Mouse (Mus musculus) hindbrain, embryonic 14.5 days (tissue): ENCODE results near the gene Ncs1. TPM values are rescaled to one million over a fixed set of nuclear protein-coding genes. Genes with fewer than 3 reads are reported as not detected.

ENCODE experiments used
- ATAC-seq: fragments of 200-750 bp; cut with Nextera tagmentation; 2 replicates; pipeline ENCODE4 v1.8.0; 2017; ENCODE audit warnings: moderate number of reproducible peaks, mild to moderate bottlenecking, moderate TSS enrichment, moderate library complexity; ENCODE audit not compliant: low FRiP score
- DNase-seq: peaks from one replicate; pipeline ENCODE4 v3.0.0-alpha.2; 2015; ENCODE audit warnings: low spot score
- H3K27ac ChIP-seq: fragments of 300-500 bp; sonication (generic); 2 replicates; pipeline ENCODE4 v1.5.1; 2014; ENCODE audit warnings: mild to moderate bottlenecking, moderate library complexity
- H3K27me3 ChIP-seq: fragments of 300-500 bp; sonication (generic); 2 replicates; pipeline ENCODE4 v1.6.1; 2014; ENCODE audit warnings: mild to moderate bottlenecking, low read length, mixed read lengths; ENCODE audit not compliant: control insufficient read depth, insufficient read depth
- H3K36me3 ChIP-seq: fragments of 300-500 bp; sonication (generic); replicated peaks from 2 replicates; pipeline ENCODE4 v1.6.1; 2014; ENCODE audit not compliant: control insufficient read depth, insufficient read depth
- H3K4me1 ChIP-seq: fragments of 300-500 bp; sonication (generic); replicated peaks from 2 replicates; pipeline ENCODE4 v1.6.1; 2014; ENCODE audit warnings: antibody characterized with exemption, low read length, mixed read lengths; ENCODE audit not compliant: control insufficient read depth, insufficient read depth
- H3K4me2 ChIP-seq: fragments of 300-500 bp; sonication (generic); replicated peaks from 2 replicates; pipeline ENCODE4 v1.6.1; 2014; ENCODE audit warnings: mild to moderate bottlenecking, moderate library complexity
- H3K4me3 ChIP-seq: fragments of 300-500 bp; sonication (generic); replicated peaks from 2 replicates; pipeline ENCODE4 v1.5.1; 2014; ENCODE audit warnings: mild to moderate bottlenecking, low read length
- H3K9ac ChIP-seq: fragments of 300-500 bp; sonication (generic); 2 replicates; pipeline ENCODE4 v1.6.1; 2014
- H3K9me3 ChIP-seq: fragments of 300-500 bp; sonication (generic); 2 replicates; pipeline ENCODE4 v1.6.1; 2016; ENCODE audit warnings: low read length; ENCODE audit not compliant: control insufficient read depth
- WGBS: fragments of 180-500 bp; shearing (Covaris S2); extraction: QIAGEN DNeasy Blood & Tissue Kit; methylation state at CpG from one replicate; pipeline ENCODE4 v1.1.7; 2014; 5-methylcytosine and 5-hydroxymethylcytosine counted together
- polyA plus RNA-seq: library from polyadenylated mRNA; unstranded; fragments of >200 nt; fragmentation: Nextera tagmentation; extraction: Ambion mirVana; gene quantifications from 2 replicates; pipeline ENCODE4 v1.2.1, GENCODE M21; 2014

Gene Ncs1
- polyA plus RNA-seq, 1 experiment from 2014 or later = 213 TPM

DNA sequence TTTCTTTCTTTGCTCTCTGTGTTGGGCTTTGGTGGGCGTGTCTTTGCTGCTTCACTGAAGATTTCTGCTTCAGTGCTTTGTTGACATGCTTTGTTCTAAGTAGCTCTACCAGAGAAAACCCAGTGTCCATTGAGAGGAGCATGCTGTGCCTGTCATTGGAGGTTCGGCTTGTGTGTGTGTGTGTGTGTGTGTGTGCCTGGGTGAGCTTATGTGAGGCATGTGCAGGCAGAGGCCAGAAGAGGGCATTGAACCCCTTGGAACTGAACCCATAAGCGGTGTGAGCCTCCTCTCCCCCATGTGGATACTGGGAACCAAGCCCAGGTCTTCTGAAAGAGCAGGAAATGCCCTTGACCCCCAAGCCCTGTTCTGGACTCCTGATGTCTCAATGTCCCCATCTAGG is 7.8 kb downstream of the Ncs1 start:
- H3K9me3 ChIP-seq = no peaks in the 10 kb centered on the region
- H3K36me3 ChIP-seq = peaks cover 7% of the 10 kb centered on the region; the same call in 1 of the 2 replicates
- no peak for ATAC-seq
- DNase-seq = no peak
- no peak overlapping the region for H3K27ac ChIP-seq
- peaks cover 51% of the 10 kb centered on the region for H3K4me1 ChIP-seq
- no peak overlapping the region for H3K4me3 ChIP-seq
- no peak overlapping the region for H3K9ac ChIP-seq
- 35% methylated on average over 3 of the region's 3 CpGs for WGBS
- no peaks in the 10 kb centered on the region for H3K27me3 ChIP-seq
- no peak overlapping the region for H3K4me2 ChIP-seq

DNA sequence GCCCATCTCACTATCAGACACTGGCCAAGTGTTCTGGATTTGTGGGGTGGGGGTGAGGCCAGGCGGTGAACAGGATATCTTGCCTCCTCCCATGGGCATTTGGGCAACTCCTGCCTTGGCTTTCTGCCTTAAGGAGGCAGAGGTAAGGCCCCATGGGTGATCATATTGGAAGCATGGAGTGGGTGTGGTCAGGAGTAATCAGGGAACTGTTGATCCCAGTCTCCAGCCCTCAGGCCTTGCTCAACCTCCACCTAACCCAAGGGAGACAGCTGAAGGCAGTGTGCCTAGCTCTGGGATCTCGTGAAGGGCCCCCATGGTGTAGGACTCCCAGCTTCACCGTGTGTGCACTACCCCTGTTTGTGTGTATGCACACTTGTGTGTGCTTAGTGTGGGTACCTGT is 9.2 kb downstream of the Ncs1 start:
- Histone ChIP-seq H3K4me3 (no peak overlapping the region), H3K27ac (no peak overlapping the region), H3K36me3 (no peaks in the 10 kb centered on the region; the same call in 1 of the 2 replicates), H3K4me1 (peaks cover 56% of the 10 kb centered on the region), H3K27me3 (no peaks in the 10 kb centered on the region), H3K9me3 (no peaks in the 10 kb centered on the region), H3K4me2 (no peak overlapping the region), H3K9ac (no peak overlapping the region)
- DNase-seq = no peak
- no peak for ATAC-seq
- 89% methylated on average over 3 of the region's 3 CpGs for WGBS

GRCm38 (mm10) chr2:31255952-31256938 is 10.6 kb downstream of the Ncs1 start:
- DNase-seq = peak; percentile 41
- Histone ChIP-seq H3K4me2 (peak overlapping the region; percentile 5; the same call in 1 of the 2 replicates), H3K9ac (peak overlapping the region; percentile 0; the same call in 1 of the 2 replicates), H3K27me3 (no peaks in the 10 kb centered on the region), H3K4me1 (peaks cover 50% of the 10 kb centered on the region), H3K27ac (peak overlapping the region; percentile 51), H3K9me3 (no peaks in the 10 kb centered on the region), H3K36me3 (no peaks in the 10 kb centered on the region), H3K4me3 (no peak overlapping the region)
- WGBS = 19% methylated on average over 21 of the region's 21 CpGs
- ATAC-seq = no peak

DNA sequence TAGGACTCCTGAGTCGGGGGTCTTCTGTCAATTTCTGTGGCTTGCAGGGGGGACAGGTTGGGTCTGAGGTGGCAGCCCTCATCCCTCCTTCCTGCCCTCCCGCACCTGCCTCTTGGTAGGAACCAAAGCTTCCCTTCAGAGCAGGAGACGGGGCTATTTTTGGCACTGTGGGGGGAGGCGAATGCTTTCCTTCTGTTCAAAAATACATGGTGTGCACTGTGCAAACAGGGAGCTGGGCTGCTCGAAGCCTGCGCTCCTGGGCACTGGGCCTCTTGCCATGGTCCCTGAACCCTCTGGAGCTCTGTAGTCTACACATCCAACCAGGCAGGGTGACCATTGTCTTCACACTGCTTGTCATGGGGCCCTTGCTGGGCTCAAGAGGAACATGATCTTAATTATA is 11.5 kb downstream of the Ncs1 start:
- Histone ChIP-seq H3K27me3 (no peaks in the 10 kb centered on the region), H3K9ac (0 out of 2 replicates have a peak overlapping the region, but pooled peaks have one; percentile 0), H3K36me3 (no peaks in the 10 kb centered on the region), H3K4me1 (peaks cover 51% of the 10 kb centered on the region), H3K9me3 (no peaks in the 10 kb centered on the region), H3K27ac (peak overlapping the region; percentile 44; the same call in 1 of the 2 replicates), H3K4me3 (no peak overlapping the region), H3K4me2 (peak overlapping the region; percentile 4; the same call in 1 of the 2 replicates)
- 68% methylated on average over 6 of the region's 6 CpGs for WGBS
- ATAC-seq (peak; percentile 38; the same call in 1 of the 2 replicates), DNase-seq (no peak)

- H3K27ac ChIP-seq = no peak overlapping the region
- ATAC-seq (peak; percentile 36), DNase-seq (peak; percentile 28)
- 13% methylated on average over 22 of the region's 22 CpGs for WGBS
- H3K9ac ChIP-seq = peak overlapping the region; percentile 41
- no peaks in the 10 kb centered on the region for H3K9me3 ChIP-seq
- peak overlapping the region; percentile 60 for H3K4me2 ChIP-seq
- peaks cover 68% of the 10 kb centered on the region for H3K4me1 ChIP-seq
- no peaks in the 10 kb centered on the region for H3K27me3 ChIP-seq
- H3K36me3 ChIP-seq = no peaks in the 10 kb centered on the region
- H3K4me3 ChIP-seq = peak overlapping the region; percentile 30
These were observed 13.2 kb downstream of the Ncs1 start for GRCm38 (mm10) chr2:31258609-31259366.

GRCm38 (mm10) chr2:31259367-31259920 is 13.8 kb downstream of the Ncs1 start:
- Histone ChIP-seq H3K4me2 (peak overlapping the region; percentile 60), H3K36me3 (no peaks in the 10 kb centered on the region), H3K27ac (no peak overlapping the region), H3K4me1 (peaks cover 75% of the 10 kb centered on the region), H3K27me3 (no peaks in the 10 kb centered on the region), H3K4me3 (peak overlapping the region; percentile 30), H3K9me3 (no peaks in the 10 kb centered on the region), H3K9ac (peak overlapping the region; percentile 41)
- no peak for ATAC-seq
- no peak for DNase-seq
- WGBS = 23% methylated on average over 9 of the region's 9 CpGs

DNA sequence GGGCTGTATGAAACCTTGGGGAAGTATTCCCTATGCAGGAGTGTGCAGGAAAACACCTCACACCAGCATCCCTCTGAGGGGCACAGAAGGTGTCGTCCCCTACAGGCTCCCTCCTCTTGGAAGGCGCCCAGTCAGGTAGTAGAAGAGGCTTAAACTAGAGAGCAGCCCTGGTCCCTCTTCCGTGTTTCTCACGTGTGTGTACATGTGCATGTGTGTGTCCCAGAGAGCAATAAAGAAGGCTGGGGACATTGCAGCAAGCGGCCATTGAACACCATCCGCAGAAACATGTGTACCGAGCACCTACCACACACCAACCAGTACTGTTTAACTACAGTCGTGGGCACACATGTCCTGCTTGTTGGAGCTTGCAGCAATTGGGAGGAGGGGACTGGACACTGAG is 14.9 kb downstream of the Ncs1 start:
- DNase-seq = no peak
- H3K4me1 ChIP-seq = peaks cover 78% of the 10 kb centered on the region

GRCm38 (mm10) chr2:31263039-31263461 is 17.4 kb downstream of the Ncs1 start:
- H3K27me3 ChIP-seq = no peaks in the 10 kb centered on the region
- DNase-seq = peak; percentile 34
- 56% methylated on average over 8 of the region's 8 CpGs for WGBS
- H3K27ac ChIP-seq = peak overlapping the region; percentile 68
- H3K36me3 ChIP-seq = 0 out of 2 replicates have a peak, but pooled peaks cover 4% of the 10 kb centered on the region
- ATAC-seq = peak; percentile 29; the same call in 1 of the 2 replicates
- H3K9ac ChIP-seq = no peak overlapping the region
- H3K4me1 ChIP-seq = peaks cover 70% of the 10 kb centered on the region
- H3K4me3 ChIP-seq = no peak overlapping the region
- H3K9me3 ChIP-seq = no peaks in the 10 kb centered on the region
- H3K4me2 ChIP-seq = no peak overlapping the region

More for the DNA sequence above, 14.9 kb downstream of the Ncs1 start:
- 87% methylated on average over 8 of the region's 8 CpGs for WGBS
- no peaks in the 10 kb centered on the region for H3K36me3 ChIP-seq
- H3K4me3 ChIP-seq = no peak overlapping the region
- ATAC-seq = no peak
- no peak overlapping the region for H3K9ac ChIP-seq
- H3K4me2 ChIP-seq = no peak overlapping the region
- no peak overlapping the region for H3K27ac ChIP-seq
- no peaks in the 10 kb centered on the region for H3K27me3 ChIP-seq
- no peaks in the 10 kb centered on the region for H3K9me3 ChIP-seq
